Mouse (Mus musculus) MEL (cell line): Measurements from ENCODE around the gene Kmt2d. TPM values are rescaled to one million over a fixed set of nuclear protein-coding genes. Genes with fewer than 3 reads are reported as not detected.
A peak's percentile ranks its signal among the peaks of the same experiment; 100 is the strongest.

Experiments used
- DNase-seq: peaks from one replicate; pipeline ENCODE4 v3.0.0; 2011; ENCODE audit warnings: low read depth, low spot score
- H3K27ac ChIP-seq: 2 replicates; pipeline ENCODE4 v1.5.1; 2012; ENCODE audit warnings: low read depth, mild to moderate bottlenecking, control low read depth, low read length, moderate library complexity; ENCODE audit not compliant: control insufficient read depth
- H3K27me3 ChIP-seq, 2 experiments: fragments of 150-350 bp in 1 of 2; sonication (generic) in 1 of 2; 2 replicates each; pipeline ENCODE4 v1.6.1; 2012; ENCODE audit warnings: low read length in 2 of 2, mild to moderate bottlenecking in 2 of 2, improper control_type of control experiment in 1 of 2, moderate library complexity in 1 of 2; ENCODE audit not compliant: insufficient read depth in 2 of 2, control insufficient read depth in 1 of 2
- H3K36me3 ChIP-seq, 2 experiments: 2 replicates each; pipeline ENCODE4 v1.6.1; 2012 to 2014; ENCODE audit warnings: low read length in 2 of 2, improper control_type of control experiment in 1 of 2, inconsistent platforms in 1 of 2, mild to moderate bottlenecking in 1 of 2; ENCODE audit not compliant: insufficient read depth in 2 of 2, control insufficient read depth in 1 of 2
- H3K4me1 ChIP-seq, 2 experiments: fragments of 150-350 bp in 1 of 2; sonication (generic) in 1 of 2; 2 replicates each; pipeline ENCODE4 v1.6.1; 2012; ENCODE audit warnings: low read length in 2 of 2, improper control_type of control experiment in 1 of 2, mild to moderate bottlenecking in 1 of 2; ENCODE audit not compliant: insufficient read depth in 2 of 2, control insufficient read depth in 1 of 2
- H3K4me3 ChIP-seq, 2 experiments: fragments of 150-350 bp in 1 of 2; sonication (generic) in 1 of 2; 2 replicates each; pipeline ENCODE4 v1.5.1; 2012; ENCODE audit warnings: low read depth in 2 of 2, low read length in 2 of 2, mild to moderate bottlenecking in 2 of 2, moderate library complexity in 2 of 2, control low read depth in 1 of 2, improper control_type of control experiment in 1 of 2; ENCODE audit not compliant: control insufficient read depth in 1 of 2, insufficient read depth in 1 of 2
- H3K79me2 ChIP-seq: 2 replicates; pipeline ENCODE4 v1.6.1; 2012; ENCODE audit warnings: mild to moderate bottlenecking, low read length, moderate library complexity; ENCODE audit not compliant: control insufficient read depth, poor library complexity, insufficient read depth
- H3K9ac ChIP-seq: 2 replicates; pipeline ENCODE4 v1.6.1; 2012; ENCODE audit warnings: low read depth, mild to moderate bottlenecking, control low read depth, low read length, moderate library complexity; ENCODE audit not compliant: control insufficient read depth, poor library complexity, severe bottlenecking
- H3K9me3 ChIP-seq: fragments of 150-350 bp; sonication (generic); replicated peaks from 2 replicates; pipeline ENCODE4 v1.6.1; 2012; ENCODE audit warnings: mild to moderate bottlenecking, low read length, improper control_type of control experiment, moderate library complexity; ENCODE audit not compliant: insufficient read depth
- BHLHE40 ChIP-seq: IDR thresholded peaks from 2 replicates; pipeline ENCODE4 v1.6.1; 2012; ENCODE audit warnings: low read depth, mild to moderate bottlenecking, inconsistent platforms, low read length, improper control_type of control experiment, borderline replicate concordance
- CHD1 ChIP-seq: IDR thresholded peaks from 2 replicates; pipeline ENCODE4 v1.6.1; 2012; ENCODE audit warnings: low read depth, mild to moderate bottlenecking, inconsistent platforms, low read length, improper control_type of control experiment
- CHD2 ChIP-seq: IDR thresholded peaks from 2 replicates; pipeline ENCODE4 v1.6.1; 2011; ENCODE audit warnings: low read length, improper control_type of control experiment
- CTCF ChIP-seq, 3 experiments: IDR thresholded peaks in 2 of 3; conservative IDR thresholded peaks in 1 of 3; 2 replicates each; pipeline ENCODE4 v1.5.1; 2011 to 2012; ENCODE audit warnings: low read length in 3 of 3, low read depth in 2 of 3, mild to moderate bottlenecking in 2 of 3, improper control_type of control experiment in 1 of 3, inconsistent platforms in 1 of 3, mixed read lengths in 1 of 3, moderate library complexity in 1 of 3; ENCODE audit not compliant: control insufficient read depth in 1 of 3, insufficient read depth in 1 of 3, poor library complexity in 1 of 3, severe bottlenecking in 1 of 3
- E2F4 ChIP-seq: IDR thresholded peaks from 2 replicates; pipeline ENCODE4 v1.6.1; 2011; ENCODE audit warnings: low read depth, low read length, improper control_type of control experiment, borderline replicate concordance
- ELF1 ChIP-seq: IDR thresholded peaks from 2 replicates; pipeline ENCODE4 v1.6.1; 2014; ENCODE audit warnings: low read depth, mild to moderate bottlenecking, inconsistent platforms, low read length, improper control_type of control experiment, moderate library complexity
- EP300 ChIP-seq, 2 experiments: IDR thresholded peaks; 2 replicates each; pipeline ENCODE4 v1.6.1; 2011; ENCODE audit warnings: improper control_type of control experiment in 2 of 2, low read length in 2 of 2, low read depth in 1 of 2, mild to moderate bottlenecking in 1 of 2
- ETS1 ChIP-seq: IDR thresholded peaks from 2 replicates; pipeline ENCODE4 v1.6.1; 2012; ENCODE audit warnings: low read depth, mild to moderate bottlenecking, inconsistent platforms, low read length, improper control_type of control experiment, moderate library complexity
- GABPA ChIP-seq: IDR thresholded peaks from 2 replicates; pipeline ENCODE4 v1.6.1; 2012; ENCODE audit warnings: low read depth, mild to moderate bottlenecking, inconsistent platforms, low read length, improper control_type of control experiment, moderate library complexity
- GATA1 ChIP-seq: IDR thresholded peaks from 2 replicates; pipeline ENCODE4 v1.6.1; 2011; ENCODE audit warnings: low read depth, low read length, improper control_type of control experiment
- HCFC1 ChIP-seq: IDR thresholded peaks from 2 replicates; pipeline ENCODE4 v1.6.1; 2012; ENCODE audit warnings: low read depth, mild to moderate bottlenecking, inconsistent platforms, low read length, improper control_type of control experiment, moderate library complexity
- JUND ChIP-seq: IDR thresholded peaks from 2 replicates; pipeline ENCODE4 v1.6.1; 2011; ENCODE audit warnings: low read depth, mild to moderate bottlenecking, improper control_type of control experiment, low read length
- KAT2A ChIP-seq: conservative IDR thresholded peaks from 2 replicates; pipeline ENCODE4 v1.6.1; 2012; ENCODE audit warnings: low read depth, low read length, improper control_type of control experiment, inconsistent platforms
- MAFK ChIP-seq: IDR thresholded peaks from 2 replicates; pipeline ENCODE4 v1.6.1; 2011; ENCODE audit warnings: low read depth, mild to moderate bottlenecking, low read length, improper control_type of control experiment, borderline replicate concordance
- MAX ChIP-seq: IDR thresholded peaks from 2 replicates; pipeline ENCODE4 v1.6.1; 2011; ENCODE audit warnings: low read length, improper control_type of control experiment
- MEF2A ChIP-seq: IDR thresholded peaks from 2 replicates; pipeline ENCODE4 v1.6.1; 2014; ENCODE audit warnings: low read depth, mild to moderate bottlenecking, inconsistent platforms, low read length, improper control_type of control experiment; ENCODE audit not compliant: poor library complexity, insufficient replicate concordance, severe bottlenecking; ENCODE audit errors: extremely low read depth
- MXI1 ChIP-seq: IDR thresholded peaks from 2 replicates; pipeline ENCODE4 v1.6.1; 2011; ENCODE audit warnings: mild to moderate bottlenecking, low read depth, low read length, improper control_type of control experiment
- MYB ChIP-seq: IDR thresholded peaks from 2 replicates; pipeline ENCODE4 v1.6.1; 2011; ENCODE audit warnings: mild to moderate bottlenecking, low read depth, low read length, improper control_type of control experiment
- MYC ChIP-seq: IDR thresholded peaks from 2 replicates; pipeline ENCODE4 v1.6.1; 2011; ENCODE audit warnings: low read depth, mild to moderate bottlenecking, low read length, improper control_type of control experiment, moderate library complexity
- POLR2A ChIP-seq, 2 experiments: IDR thresholded peaks; 2 replicates each; pipeline ENCODE4 v1.6.1; 2011 to 2012; ENCODE audit warnings: low read length in 2 of 2, mild to moderate bottlenecking in 2 of 2, control low read depth in 1 of 2, improper control_type of control experiment in 1 of 2, low read depth in 1 of 2, moderate library complexity in 1 of 2; ENCODE audit not compliant: control insufficient read depth in 1 of 2, insufficient read depth in 1 of 2, poor library complexity in 1 of 2
- POLR2AphosphoS2 ChIP-seq: IDR thresholded peaks from 2 replicates; pipeline ENCODE4 v1.6.1; 2011; ENCODE audit warnings: low read length, improper control_type of control experiment
- POLR2AphosphoS5 ChIP-seq: IDR thresholded peaks from 2 replicates; pipeline ENCODE4 v1.6.1; 2012; ENCODE audit warnings: low read depth, borderline replicate concordance, mild to moderate bottlenecking, inconsistent platforms, low read length, moderate library complexity, mixed read lengths
- RAD21 ChIP-seq: IDR thresholded peaks from 2 replicates; pipeline ENCODE4 v1.6.1; 2011; ENCODE audit warnings: mild to moderate bottlenecking, low read depth, low read length, improper control_type of control experiment
- RCOR1 ChIP-seq: IDR thresholded peaks from 2 replicates; pipeline ENCODE4 v1.6.1; 2012; ENCODE audit warnings: low read depth, mild to moderate bottlenecking, inconsistent platforms, low read length, improper control_type of control experiment
- SIN3A ChIP-seq: IDR thresholded peaks from 2 replicates; pipeline ENCODE4 v1.6.1; 2012; ENCODE audit warnings: low read length, improper control_type of control experiment, inconsistent platforms
- SMC3 ChIP-seq: IDR thresholded peaks from 2 replicates; pipeline ENCODE4 v1.6.1; 2011; ENCODE audit warnings: low read depth, low read length, improper control_type of control experiment
- TAL1 ChIP-seq: IDR thresholded peaks from 2 replicates; pipeline ENCODE4 v1.6.1; 2012; ENCODE audit warnings: mild to moderate bottlenecking, inconsistent platforms, low read length, moderate library complexity, mixed read lengths
- TBP ChIP-seq: IDR thresholded peaks from 2 replicates; pipeline ENCODE4 v1.8.0; 2011; ENCODE audit warnings: low read depth, low read length, improper control_type of control experiment
- UBTF ChIP-seq: IDR thresholded peaks from 2 replicates; pipeline ENCODE4 v1.6.1; 2012; ENCODE audit warnings: low read depth, mild to moderate bottlenecking, inconsistent platforms, low read length, improper control_type of control experiment, moderate library complexity, borderline replicate concordance; ENCODE audit not compliant: insufficient read depth
- USF1 ChIP-seq: IDR thresholded peaks from 2 replicates; pipeline ENCODE4 v1.6.1; 2014; ENCODE audit warnings: low read depth, mild to moderate bottlenecking, inconsistent platforms, low read length, improper control_type of control experiment, moderate library complexity
- ZC3H11A ChIP-seq: IDR thresholded peaks from 2 replicates; pipeline ENCODE4 v1.6.1; 2012; ENCODE audit warnings: low read depth, mild to moderate bottlenecking, inconsistent platforms, low read length, improper control_type of control experiment
- ZNF384 ChIP-seq: IDR thresholded peaks from 2 replicates; pipeline ENCODE4 v1.6.1; 2012; ENCODE audit warnings: low read depth, mild to moderate bottlenecking, inconsistent platforms, low read length, improper control_type of control experiment
- polyA plus RNA-seq, 2 experiments: library from polyadenylated mRNA; stranded (reverse) in 1 of 2; unstranded in 1 of 2; fragments of >175 nt in 1 of 2; fragments of >200 nt in 1 of 2; gene quantifications; 2 replicates each; pipeline versions ENCODE4 v1.2.1 to v1.2.4; 2012; ENCODE audit warnings: low replicate concordance in 2 of 2, low read depth in 1 of 2; ENCODE audit not compliant: insufficient read length in 2 of 2, insufficient read depth in 1 of 2, missing spikeins in 1 of 2
- total RNA-seq: library from RNA; depleted of rRNA; stranded (reverse); fragments of 300-350 nt; gene quantifications from 2 replicates; pipeline ENCODE4 v1.2.3, GENCODE M21; 2012

Gene Kmt2d
- total and polyA plus RNA-seq, 3 experiments: 12.5 to 47.7 (median 42.0) TPM

GRCm38 (mm10) chr15:98901530-98901929 is 30.5 kb upstream of the Kmt2d start:
- DNase-seq: peak; percentile 34
- Histone ChIP-seq H3K36me3 (no peaks in the 10 kb centered on the region), H3K27ac (no peak overlapping the region), H3K4me3 (no peak overlapping the region), H3K4me1 (no peaks in the 10 kb centered on the region), H3K9ac (no peak overlapping the region), H3K27me3 (peaks cover 0 to 3% of the 10 kb centered on the region in 2 experiments; a peak in 2 of 4 replicates), H3K9me3 (no peaks in the 10 kb centered on the region), H3K79me2 (no peaks in the 10 kb centered on the region)
- TF ChIP-seq GABPA (no peak), ETS1 (no peak), SMC3 (peak; percentile 53), CHD2 (no peak), ELF1 (no peak), MEF2A (no peak), POLR2AphosphoS2 (no peak), TBP (no peak), RAD21 (peak; percentile 29), CHD1 (no peak), MYB (no peak), MAX (no peak), UBTF (no peak), RCOR1 (no peak), JUND (no peak), POLR2A (IDR thresholded peaks at IDR 0.05; ENCODE audit: control insufficient read depth in 1 of 2, insufficient read depth in 1 of 2, low read depth in 1 of 2, low read length in 2 of 2, poor library complexity in 1 of 2) (no peak), BHLHE40 (no peak), MAFK (no peak), CTCF (IDR thresholded peaks at IDR 0.05 in 2 of 3, conservative IDR thresholded peaks at IDR 0.05 in 1 of 3; ENCODE audit: control insufficient read depth in 1 of 3, insufficient read depth in 1 of 3, low read depth in 2 of 3, low read length in 3 of 3, poor library complexity in 1 of 3, severe bottlenecking in 1 of 3) (peak in 2 of 3 experiments; percentile 36 to 62; a peak in 4 of 6 replicates), MYC (peak; percentile 75; the same call in 1 of the 2 replicates), ZNF384 (no peak), MXI1 (no peak), GATA1 (no peak), HCFC1 (no peak), TAL1 (no peak), EP300 (IDR thresholded peaks at IDR 0.05; ENCODE audit: low read depth in 1 of 2, low read length in 2 of 2) (no peak), KAT2A (no peak), POLR2AphosphoS5 (no peak), ZC3H11A (peak; percentile 43), E2F4 (no peak), SIN3A (no peak), USF1 (no peak)
